Mouse (Mus musculus) right cerebral cortex, postnatal 14 days (tissue): ENCODE results near the gene Mllt11.

Source experiments
- DNase-seq: peaks from one replicate; pipeline ENCODE4 v3.0.0; 2022

The Mllt11 gene

DNA sequence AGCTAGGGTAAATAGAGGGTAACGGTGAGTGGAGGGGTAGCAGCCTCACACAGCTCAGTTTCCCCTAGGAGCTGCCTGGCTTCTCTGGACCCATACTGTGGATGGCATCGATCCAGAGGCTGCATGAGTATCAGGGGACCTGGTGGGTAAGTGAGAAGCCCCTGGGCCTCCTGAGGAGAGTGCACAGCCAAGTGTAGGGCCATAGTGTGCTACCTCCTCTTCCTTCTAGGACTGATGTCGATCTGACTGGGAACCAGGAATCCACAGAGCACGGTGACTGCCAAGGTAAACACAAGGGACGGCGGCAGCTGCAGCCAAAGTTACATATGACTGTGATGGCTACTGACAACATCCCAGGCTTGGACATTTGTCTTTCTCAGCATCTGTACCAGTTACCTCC lies 60.9 kb downstream of the Mllt11 start:
- no peak for DNase-seq

DNA sequence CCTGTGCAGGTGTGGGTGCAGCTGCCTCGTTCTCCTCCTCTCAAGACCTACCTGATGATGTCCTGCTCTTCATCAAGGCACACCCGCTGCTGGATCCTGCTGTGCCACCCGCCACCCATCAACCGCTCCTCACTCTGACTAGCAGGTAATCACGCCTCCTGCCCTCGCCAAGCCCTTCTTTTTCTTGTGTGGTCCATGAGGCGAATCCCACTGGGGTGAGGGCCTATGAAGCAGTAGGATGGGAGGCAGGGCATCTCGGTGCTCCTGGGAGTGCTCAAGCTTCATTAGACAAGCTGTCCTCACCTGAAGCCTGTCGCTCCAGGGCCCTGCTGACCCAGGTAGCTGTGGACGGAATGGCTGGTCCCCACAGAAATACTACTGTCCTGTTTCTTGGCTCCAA lies 62.0 kb downstream of the Mllt11 start:
- DNase-seq = no peak
